Mouse (Mus musculus) megakaryocyte-erythroid progenitor cell, adult 5-6 weeks (primary cell): ENCODE results near the gene Vhl. TPM values are rescaled to one million over a fixed set of nuclear protein-coding genes. Genes with fewer than 3 reads are reported as not detected.

ENCODE experiments used
- ATAC-seq: replicated peaks from 2 replicates; pipeline ENCODE4 v1.8.0; 2016; ENCODE audit warnings: mild to moderate bottlenecking, inconsistent platforms; ENCODE audit not compliant: severe bottlenecking, poor library complexity, low FRiP score, low TSS enrichment
- total RNA-seq, 2 experiments: library from RNA; stranded (forward) in 1 of 2; stranded (reverse) in 1 of 2; fragments of 200-1000, 215-1000 nt in 1 of 2; fragments of >200 nt in 1 of 2; fragmentation: Nextera tagmentation in 1 of 2; gene quantifications; 2 replicates each; pipeline ENCODE4 v1.2.3; 2014 to 2017

The Vhl gene
- total RNA-seq (2014; fragmentation: Nextera tagmentation) (12.5 and 15.2 TPM in 2 replicates), total RNA-seq (2017) (7.8 and 8.6 TPM in 2 replicates)

DNA sequence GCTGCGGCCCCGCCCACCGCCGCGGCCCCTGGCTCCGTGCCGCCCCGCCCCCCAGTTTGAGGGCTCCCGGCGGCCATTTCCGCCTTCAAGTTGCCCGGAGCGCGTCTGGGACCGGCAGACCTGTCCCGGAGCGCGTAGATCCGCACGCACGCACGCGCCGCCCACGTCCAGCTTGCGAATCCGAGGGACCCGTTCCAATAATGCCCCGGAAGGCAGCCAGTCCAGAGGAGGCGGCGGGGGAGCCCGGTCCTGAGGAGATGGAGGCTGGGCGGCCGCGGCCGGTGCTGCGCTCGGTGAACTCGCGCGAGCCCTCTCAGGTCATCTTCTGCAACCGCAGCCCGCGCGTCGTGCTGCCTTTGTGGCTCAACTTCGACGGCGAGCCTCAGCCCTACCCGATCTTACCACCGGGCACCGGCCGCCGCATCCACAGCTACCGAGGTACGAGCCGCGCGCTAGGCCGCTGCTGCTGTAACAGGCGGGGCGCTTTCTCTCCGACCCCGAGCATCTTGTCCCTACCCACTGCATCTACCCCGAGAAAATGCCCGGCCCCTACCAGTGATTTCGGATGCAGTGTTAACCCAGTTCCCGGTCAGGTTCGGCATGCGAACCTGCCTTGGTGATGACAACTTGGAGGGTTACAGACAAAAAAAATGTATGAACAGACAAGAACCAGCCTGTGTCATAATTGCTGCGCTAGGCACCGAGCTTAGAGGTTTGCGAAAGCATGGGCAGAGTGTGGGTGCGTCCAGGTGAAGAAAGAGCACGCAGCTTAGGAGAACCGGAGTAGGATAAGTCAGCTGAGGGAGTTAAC is at the start of gene Vhl:
Gene Vhl (plus strand): TSS at position 19 of the 811 bp plus-strand sequence.
- peak; percentile 74 for ATAC-seq

DNA sequence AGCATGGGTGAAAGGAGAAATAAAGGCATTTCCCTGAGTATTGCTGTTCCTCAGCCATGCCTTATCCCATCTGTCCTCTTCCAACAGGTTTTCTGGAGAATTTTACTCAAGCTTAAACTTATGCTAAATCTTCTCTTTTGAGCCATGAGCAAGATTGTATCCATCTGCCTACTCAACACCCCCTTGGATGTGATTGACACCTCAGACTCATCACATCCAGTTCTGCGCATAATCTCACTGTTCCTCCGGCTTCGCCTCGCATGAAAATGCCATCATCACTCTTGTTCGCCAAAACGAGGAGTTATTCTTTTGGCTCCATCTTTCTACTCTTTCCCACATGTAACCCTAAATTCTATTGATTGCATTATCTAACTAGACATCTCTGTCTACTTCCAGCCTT is 47.7 kb upstream of the Vhl start:
- ATAC-seq, result no peak

DNA sequence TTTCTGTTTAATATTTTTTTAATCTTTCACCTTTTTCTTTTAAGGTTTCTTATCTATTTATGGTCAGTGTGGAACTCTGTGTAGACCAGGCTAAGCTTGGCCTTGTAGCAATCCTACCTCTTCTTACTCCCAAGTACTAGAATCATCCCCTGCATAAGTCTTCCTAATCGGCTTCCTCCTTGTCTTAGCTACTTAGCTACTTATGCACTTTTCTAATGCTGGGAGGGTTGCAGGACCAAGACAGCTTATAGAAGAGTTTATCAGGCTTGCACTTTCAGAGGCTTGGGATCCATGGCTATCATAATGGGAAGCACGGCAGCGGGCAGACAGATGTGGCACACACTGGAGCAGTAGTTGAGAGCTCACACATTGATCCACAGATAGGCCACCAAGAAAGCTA is 44.5 kb upstream of the Vhl start:
- ATAC-seq, result no peak

DNA sequence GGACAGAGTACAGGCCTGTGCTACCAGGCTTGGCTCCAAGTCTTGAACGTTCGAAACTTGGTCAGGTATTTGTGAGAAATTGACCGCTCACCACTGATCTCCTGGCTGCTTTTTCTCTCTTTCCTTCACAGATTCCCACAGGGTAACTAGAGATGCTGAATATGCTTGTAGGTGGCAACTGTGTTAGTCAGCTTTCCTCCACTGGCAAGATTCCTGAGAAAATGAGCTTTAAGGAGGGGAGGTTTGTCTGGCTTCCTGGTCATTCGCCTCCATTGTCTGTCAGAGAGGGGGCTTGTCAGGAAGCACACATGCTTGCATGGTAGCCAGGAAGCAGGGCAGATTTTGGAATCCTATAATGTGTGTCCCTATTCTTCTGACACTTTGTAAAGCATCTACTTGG is 40.7 kb upstream of the Vhl start:
- ATAC-seq, result no peak

DNA sequence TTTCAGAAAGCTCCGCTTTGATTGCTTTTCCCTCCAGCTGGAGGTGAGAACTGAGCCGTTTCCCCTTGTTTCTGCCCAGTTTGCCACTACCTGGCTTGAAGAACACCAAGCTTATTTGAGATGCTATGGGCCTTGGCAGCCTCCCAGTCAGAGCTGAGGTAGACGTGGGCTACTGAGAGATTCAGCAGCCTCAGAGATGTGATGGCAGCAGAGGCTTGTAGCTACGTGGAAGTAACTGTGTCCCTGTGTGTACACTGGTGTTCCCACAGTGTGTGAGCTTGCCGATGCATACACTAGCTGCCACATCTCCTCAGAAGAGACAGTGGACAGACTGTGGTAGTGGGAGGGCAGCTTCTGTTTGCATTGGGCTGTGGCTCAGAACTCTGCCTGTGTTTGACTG is 38.7 kb upstream of the Vhl start:
- no peak for ATAC-seq

DNA sequence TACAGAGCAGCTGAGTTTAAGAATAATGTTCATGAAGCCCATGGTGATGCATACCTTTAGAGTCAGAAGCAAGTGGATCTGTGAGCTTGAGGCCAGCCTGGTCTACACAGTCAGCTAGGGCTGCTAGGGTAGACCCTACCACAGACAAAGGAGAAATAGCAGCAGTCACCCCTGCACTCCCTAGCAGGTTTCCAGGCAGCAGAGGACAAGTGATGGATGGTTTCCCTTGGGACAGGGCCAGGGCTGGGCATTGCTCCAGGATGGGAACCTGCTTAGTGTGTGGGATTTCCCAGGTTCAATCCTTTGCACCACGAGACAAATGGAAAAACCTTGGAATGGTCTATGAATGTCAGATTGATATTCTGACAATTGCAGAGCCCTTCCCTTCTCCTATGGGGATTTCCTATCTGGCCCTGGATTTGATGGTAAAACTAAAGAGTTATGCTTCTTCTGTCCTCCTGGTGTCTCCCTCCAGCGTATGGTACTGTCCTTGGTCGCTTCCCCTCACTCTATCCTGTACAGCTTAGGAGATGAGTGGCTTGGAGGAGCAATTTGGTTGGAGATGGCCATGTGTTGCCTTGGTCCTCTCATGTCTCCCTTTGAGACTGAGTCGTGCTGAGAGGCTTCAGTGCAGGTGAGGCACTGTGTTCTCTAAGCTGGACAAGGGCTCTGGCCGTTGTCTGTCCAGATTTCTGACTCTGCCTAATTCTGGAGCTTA is 37.1 kb upstream of the Vhl start:
- no peak for ATAC-seq

DNA sequence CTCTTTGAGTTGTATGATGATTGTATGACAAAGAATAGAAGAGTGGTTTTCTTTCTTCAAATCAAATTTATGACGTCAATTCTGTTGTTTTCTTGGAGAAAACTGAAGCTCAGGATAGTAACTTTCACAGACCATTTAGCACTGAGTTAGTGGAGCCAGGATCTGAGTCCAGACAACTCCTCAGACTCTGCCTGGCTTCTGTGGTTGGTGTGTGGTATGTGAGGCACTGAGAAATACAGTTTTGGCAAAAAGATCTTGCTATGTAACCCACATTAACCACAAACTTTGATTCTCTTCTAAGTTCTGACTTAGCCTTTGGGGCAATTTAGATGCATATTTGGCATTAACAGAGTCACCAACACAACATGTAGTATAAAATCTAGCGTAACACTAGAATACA is 31.1 kb upstream of the Vhl start:
- no peak for ATAC-seq

DNA sequence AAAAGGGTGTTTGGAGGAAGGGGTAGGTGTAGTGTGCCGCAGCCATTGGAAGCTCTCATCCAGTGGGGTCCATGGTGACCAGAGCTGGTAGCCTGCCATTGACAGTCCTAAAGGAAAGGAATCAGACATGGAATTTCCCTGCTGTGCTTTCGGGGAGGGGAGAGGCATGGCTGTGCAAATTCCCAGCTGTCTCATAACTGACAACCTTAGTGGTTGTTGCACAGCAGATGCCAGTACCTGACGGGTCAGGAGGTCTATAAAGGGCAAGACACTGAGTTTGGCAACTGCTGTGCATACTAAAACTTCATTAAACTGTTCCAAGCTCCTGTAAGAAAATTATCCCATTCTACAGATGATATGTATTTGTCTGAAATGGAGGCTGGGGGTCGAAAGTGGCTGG is 25.8 kb upstream of the Vhl start:
- ATAC-seq, result no peak

DNA sequence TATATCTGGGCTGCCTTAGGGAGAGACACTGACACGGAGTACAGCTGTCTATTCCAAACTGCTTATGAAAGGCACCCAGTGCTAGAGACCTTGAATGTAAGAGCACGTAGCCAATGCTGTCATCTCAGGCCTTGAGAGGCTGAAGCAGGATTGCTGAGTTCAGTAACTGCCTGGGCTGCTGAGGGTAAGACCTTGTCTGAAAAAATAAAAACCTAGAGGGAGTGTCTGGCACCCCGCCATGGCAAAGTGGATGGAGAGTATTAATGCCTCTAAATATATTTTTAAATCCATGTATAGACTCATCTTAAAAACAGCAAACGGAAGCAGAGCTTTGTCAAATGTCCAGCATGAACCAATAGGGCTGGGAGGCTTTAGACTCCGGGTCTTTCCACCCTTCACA is 23.9 kb upstream of the Vhl start:
- ATAC-seq, result no peak

DNA sequence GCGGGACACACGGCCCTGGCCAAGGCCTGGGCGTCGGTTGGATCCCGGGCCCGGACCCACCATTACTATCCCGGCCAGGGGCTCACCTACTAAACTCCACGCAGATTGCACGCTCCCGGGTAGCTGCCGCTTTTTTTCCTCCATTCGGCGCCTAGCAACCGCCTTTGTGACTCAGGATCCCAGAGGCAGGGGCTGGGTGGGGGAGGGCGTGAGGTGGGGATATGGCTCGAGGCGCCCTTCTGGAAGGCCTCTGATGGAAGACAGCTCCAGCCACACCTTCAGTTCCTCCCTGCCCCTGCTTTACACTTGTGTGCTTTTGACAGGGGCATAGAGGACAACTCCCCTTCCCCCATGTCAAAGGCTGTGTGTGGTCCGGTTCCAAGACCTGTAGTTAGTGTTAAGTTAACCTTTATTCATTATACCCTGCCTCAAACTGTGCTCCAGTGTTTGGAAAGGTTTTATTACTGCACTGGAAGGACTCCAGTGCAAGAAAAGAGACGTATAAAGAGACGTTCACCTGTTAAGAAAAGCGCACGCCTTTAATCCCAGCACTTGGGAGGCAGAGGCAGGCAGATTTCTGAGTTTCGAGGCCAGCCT is 23.1 kb upstream of the Vhl start, which contains the start of gene Fancd2os:
Gene Fancd2os (minus strand): TSS at position 173 of the 597 bp plus-strand sequence.
- no peak for ATAC-seq

DNA sequence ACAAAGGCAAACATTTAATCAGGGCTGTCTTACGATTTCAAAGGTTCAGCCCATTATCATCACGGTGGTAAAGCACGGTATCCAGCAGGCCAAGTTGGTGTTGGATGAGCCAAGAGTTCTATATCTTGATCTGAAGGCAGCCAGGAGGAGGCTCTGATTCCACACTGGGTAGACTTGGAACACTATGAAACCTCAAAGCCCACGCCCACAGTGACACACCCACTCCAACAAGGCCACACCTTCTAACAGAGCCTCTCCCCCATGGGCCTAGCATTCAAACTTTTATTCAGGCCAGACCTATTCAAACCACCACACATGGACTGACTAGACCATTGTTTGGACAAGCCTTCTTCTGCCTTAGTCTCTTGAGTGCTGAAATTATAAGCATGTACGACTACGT is 20.9 kb upstream of the Vhl start:
- ATAC-seq, result peak; percentile 47

DNA sequence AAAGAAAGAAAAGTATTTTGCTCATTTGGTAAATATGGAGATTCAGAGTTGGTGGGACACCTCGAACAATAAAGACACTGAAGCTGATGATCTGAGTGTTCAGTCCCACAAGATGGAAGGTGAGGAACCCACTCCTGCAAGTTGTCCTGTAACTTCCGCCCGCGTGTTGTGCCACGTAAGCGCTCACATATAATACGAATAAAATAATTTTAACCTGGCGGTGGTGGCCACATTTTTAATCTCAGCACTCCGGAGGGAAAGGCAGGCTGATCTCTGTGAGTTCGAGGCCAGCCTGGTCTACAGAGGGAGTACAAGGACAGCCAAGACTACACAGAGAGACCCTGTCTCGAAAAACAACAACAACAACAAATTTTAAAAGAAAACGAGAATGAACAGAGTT is 19.8 kb upstream of the Vhl start:
- no peak for ATAC-seq

DNA sequence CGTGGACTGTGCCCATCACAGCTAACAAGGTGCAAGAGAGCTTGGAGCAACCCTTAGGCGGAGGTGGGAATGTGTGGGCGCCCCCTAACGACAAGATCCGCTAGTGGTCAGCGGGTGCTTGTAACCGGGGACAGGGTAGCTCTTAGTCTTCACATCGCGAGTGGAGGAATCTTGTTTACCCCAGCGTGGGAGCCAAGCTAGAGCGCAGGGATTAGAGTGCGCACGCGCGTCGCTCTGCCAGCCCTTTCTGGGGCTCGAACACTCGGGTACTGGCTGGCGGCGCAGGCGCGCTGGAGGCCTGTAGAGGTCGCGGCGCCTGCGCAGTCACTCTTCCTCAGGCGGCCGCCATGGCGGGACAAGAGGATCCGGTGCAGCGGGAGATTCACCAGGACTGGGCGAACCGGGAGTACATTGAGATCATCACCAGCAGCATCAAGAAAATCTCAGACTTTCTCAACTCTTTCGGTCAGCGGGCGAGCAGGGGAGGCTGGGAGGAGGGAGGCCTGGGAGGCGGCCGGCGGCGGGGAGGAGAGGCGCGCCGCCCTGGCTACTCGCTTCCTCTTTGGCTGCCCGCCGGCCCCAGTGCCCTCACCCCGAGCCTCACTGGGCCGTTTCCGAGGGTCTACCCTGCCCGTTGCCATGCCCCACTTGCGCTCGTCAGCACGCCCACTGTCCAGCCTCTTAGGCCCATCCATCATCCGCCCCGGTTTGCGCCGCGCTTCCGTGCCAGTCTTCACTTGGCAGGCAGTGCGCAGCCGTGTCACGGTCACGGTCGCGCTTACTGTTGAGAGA is 19.1 kb upstream of the Vhl start, which contains the start of gene Brk1:
Gene Brk1 (plus strand): TSS at position 341 of the 792 bp plus-strand sequence.
- ATAC-seq, result peak; percentile 80

DNA sequence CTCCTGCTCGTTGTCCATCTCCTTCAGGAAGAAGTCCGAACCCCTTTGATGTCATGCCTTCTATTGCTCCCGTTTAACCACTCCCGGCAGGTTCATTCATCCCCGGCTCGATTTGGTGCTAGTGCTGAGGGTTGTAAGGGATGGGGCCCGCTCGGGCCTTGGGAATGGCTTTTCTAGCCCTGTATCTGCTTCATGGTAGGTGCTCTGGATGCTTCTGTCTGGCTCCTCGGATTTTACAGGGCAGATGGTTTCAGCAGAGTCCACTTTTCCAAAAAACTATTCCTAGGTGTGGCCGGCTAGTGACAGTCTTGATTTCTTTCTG is 18.6 kb upstream of the Vhl start:
- ATAC-seq, result 0 out of 2 replicates have a peak, but pooled peaks have one; percentile 6

DNA sequence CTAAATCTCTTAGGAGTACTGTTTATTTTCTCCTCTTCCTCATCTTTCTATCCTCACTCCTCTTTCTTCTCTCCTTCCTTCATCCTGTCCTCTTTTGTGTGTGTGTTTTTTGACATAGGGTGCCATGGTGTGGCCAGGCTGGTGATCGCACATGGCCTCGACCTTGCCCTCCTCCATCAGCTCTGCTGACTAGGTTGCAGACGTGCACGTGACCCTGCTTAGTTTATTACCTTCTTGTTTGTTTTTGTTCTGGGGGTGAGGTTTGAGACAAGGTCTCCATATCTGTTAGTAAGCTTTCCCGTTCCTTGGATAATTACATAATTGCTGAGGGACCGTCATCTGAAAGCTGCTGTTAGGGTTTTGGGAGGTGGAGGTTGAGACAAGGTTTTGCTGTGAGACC is 14.9 kb upstream of the Vhl start:
- ATAC-seq, result no peak

DNA sequence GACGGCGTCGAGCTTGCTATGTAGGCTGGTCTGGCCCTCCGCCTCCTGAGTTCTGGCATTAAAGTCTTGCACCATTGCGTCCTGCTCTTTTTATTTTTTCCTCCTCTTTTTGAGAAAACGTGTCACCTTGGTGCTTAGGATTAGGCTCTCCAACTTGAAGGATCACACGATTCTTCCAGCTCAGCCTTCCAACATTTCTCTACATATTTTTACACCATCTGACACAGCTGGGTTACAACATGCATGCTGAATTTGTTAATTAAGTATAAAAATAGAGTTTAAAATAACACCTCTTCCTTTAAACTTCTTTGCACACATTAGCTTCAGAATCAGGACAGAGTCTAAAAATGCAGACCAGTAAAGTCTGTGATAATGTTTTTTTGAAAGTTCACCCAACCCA is 14.5 kb upstream of the Vhl start:
- ATAC-seq, result no peak

DNA sequence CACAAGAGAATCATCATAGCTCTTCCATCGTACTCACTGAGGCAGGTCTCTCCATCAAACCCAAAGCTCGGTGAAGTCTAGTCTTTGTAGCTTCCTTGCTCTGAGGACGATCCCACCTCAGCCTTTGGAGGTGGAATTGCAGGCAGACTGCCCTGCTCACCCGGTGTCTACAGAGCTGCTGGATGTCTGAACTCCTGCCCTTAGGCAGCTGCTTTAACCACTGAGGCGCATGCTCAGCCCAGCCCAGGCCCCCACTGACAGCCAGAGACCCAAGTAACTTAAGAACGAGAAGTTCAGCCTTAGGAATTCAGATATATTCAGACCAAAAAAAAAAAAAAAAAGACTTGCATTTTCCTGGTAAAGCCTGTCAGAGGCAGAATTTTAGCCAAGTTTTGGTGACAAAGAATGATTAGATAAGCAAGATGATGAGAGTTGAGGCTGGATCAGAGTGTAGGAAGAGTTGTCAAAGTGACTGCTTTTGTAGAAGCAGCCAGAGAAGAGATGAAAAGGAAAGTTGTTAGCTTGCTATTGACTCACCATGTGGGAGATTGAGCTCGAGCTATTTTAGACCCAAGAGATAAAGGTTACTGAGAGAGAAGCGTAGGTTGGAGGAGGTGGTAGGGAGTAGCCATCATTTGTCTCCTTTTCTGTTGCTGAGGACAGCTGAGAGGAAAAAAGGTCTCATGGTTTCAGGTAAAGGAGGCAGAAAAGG is 11.3 kb upstream of the Vhl start:
- no peak for ATAC-seq

DNA sequence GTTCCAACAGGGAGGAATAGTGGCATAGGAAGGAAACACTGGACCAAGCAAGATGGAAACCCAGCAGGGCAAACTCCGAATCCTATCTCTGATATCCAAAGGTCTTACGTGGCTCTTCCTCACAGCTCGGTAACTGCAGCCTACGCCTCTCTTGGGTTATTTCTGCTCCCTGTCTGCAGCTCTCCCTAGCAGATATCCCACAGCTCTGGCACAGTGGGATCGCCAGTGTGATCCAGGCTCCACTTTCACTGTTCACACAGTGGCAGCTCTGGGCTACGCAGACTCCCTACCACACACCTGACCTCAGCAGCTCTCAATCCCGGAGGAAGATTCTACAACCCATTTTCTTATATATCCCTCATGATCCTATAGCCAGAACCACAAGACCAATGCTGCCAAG is 9.6 kb upstream of the Vhl start:
- ATAC-seq, result no peak

DNA sequence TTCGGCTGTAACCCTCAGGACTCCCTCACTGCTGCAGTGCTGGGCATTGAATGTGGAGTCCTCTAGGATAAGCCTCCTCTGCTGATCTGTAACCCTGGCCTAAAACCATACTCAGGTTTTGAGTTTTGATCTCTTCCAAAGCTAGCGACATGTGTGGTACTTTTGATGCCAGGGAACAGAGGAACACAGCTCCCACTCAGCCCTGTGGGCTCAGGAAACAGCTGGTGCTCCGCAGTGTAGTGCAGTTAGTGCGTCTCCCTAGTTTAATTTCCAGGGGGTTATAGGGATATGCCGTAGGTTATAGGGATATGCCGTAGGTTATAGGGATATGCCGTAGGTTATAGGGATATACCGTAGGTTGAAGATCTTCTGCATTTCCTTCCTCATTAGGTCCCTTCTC is 8.8 kb upstream of the Vhl start:
- no peak for ATAC-seq
